Mouse (Mus musculus): ENCODE data around the gene Ldlrad3. TPM values are rescaled to one million over a fixed set of nuclear protein-coding genes. Genes with fewer than 3 reads are reported as not detected.

The Ldlrad3 gene
- polyA plus RNA-seq, 1 experiment from 2014 or later: 55.8 TPM

DNA sequence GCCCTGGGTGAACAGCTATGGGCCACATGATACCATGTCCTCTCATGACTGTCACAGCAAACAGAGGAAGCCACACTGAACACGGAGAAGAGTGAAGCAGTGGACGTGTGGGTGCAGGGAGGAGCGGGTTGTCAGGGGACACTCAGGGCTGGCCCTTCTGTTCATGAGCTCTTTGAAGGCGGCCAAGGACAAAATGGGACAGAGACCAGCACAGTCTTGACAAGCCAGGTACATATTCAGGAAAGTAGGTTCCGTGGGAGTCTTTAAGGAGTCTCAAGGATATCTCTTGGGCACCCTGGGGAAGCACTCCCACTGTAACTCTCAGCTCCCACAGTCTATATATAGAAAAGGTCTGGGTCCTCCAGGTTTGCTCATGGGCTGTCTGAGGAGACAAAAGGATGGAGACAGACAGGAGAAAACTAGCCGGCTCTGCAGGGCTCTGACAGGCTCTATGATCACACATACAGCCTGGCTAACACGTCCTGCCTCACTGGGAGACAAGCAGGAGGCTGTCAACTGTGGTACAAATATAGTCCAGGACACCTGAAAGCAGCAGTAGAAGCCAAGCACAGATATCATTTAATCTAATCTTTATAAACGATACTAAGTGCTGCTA is 121.3 kb downstream of the Ldlrad3 start:
- WGBS: 90% methylated on average over 8 of the region's 8 CpGs
- H3K9me3 ChIP-seq (replicated peaks): no peaks in the 10 kb centered on the region
- H3K4me3 ChIP-seq: no peak overlapping the region

GRCm38 (mm10) chr2:102063906-102064505 is 122.2 kb downstream of the Ldlrad3 start:
- H3K4me3 ChIP-seq: no peak overlapping the region
- no peaks in the 10 kb centered on the region for H3K27me3 ChIP-seq (ENCODE audit: low read depth, poor library complexity, severe bottlenecking)
- no peak overlapping the region for H3K27ac ChIP-seq (replicated peaks)
- no peak for DNase-seq (ENCODE audit: low spot score)
- no peaks in the 10 kb centered on the region for H3K4me1 ChIP-seq
- no peaks in the 10 kb centered on the region for H3K9me3 ChIP-seq (replicated peaks)
- H3K36me3 ChIP-seq: peaks cover 47% of the 10 kb centered on the region
- WGBS: 92% methylated on average over 7 of the region's 7 CpGs

More for the DNA sequence above, 121.3 kb downstream of the Ldlrad3 start:
- H3K4me1 ChIP-seq: no peaks in the 10 kb centered on the region
- H3K36me3 ChIP-seq: peaks cover 47% of the 10 kb centered on the region
- no peak for DNase-seq (ENCODE audit: low spot score)
- no peaks in the 10 kb centered on the region for H3K27me3 ChIP-seq (ENCODE audit: low read depth, poor library complexity, severe bottlenecking)
- H3K27ac ChIP-seq (replicated peaks): no peak overlapping the region

GRCm38 (mm10) chr2:102062861-102063468 is 123.2 kb downstream of the Ldlrad3 start:
- H3K4me3 ChIP-seq: no peak overlapping the region
- no peak overlapping the region for H3K27ac ChIP-seq (replicated peaks)
- peaks cover 50% of the 10 kb centered on the region for H3K36me3 ChIP-seq
- peaks cover 4% of the 10 kb centered on the region for H3K4me1 ChIP-seq
- no peaks in the 10 kb centered on the region for H3K9me3 ChIP-seq (replicated peaks)
- WGBS: 92% methylated on average over 7 of the region's 7 CpGs
- no peaks in the 10 kb centered on the region for H3K27me3 ChIP-seq (ENCODE audit: low read depth, poor library complexity, severe bottlenecking)
- no peak for DNase-seq (ENCODE audit: low spot score)

DNA sequence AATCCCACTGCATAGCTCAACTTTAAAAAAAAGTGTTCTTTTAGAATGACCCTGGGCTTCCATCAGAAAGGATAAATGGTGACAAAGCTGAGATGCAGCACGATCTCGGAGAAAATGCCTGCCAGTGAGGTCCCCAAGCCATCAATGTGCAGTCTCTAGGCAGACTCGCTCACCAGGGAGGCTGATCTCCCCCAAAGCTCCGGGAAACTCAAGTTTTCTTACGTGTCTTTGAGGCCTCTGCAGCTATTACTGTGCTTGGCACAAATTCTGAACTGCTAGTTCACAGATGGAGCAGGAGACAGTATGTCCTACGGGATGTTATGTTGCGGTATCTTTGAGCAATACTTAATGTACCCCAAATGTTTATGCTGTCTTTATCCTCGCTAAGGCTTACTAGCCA is 124.3 kb downstream of the Ldlrad3 start:
- Histone ChIP-seq H3K4me3 (no peak overlapping the region), H3K36me3 (peaks cover 57% of the 10 kb centered on the region), H3K27me3 (ENCODE audit: low read depth, poor library complexity, severe bottlenecking) (no peaks in the 10 kb centered on the region), H3K27ac (replicated peaks) (no peak overlapping the region), H3K4me1 (peaks cover 15% of the 10 kb centered on the region), H3K9me3 (replicated peaks) (no peaks in the 10 kb centered on the region)
- DNase-seq (ENCODE audit: low spot score): no peak
- 86% methylated on average over 8 of the region's 8 CpGs for WGBS

- WGBS: 89% methylated on average over 12 of the region's 12 CpGs
- no peak for DNase-seq (ENCODE audit: low spot score)
- Histone ChIP-seq H3K4me1 (peaks cover 15% of the 10 kb centered on the region), H3K4me3 (no peak overlapping the region), H3K36me3 (peaks cover 74% of the 10 kb centered on the region), H3K27ac (replicated peaks) (no peak overlapping the region; the same call in 1 of the 2 replicates), H3K27me3 (ENCODE audit: low read depth, poor library complexity, severe bottlenecking) (no peaks in the 10 kb centered on the region), H3K9me3 (replicated peaks) (no peaks in the 10 kb centered on the region)
These were observed 128.4 kb downstream of the Ldlrad3 start for GRCm38 (mm10) chr2:102057746-102058145.

GRCm38 (mm10) chr2:102057029-102057685 is 129.0 kb downstream of the Ldlrad3 start:
- Histone ChIP-seq H3K4me3 (no peak overlapping the region), H3K27me3 (ENCODE audit: low read depth, poor library complexity, severe bottlenecking) (no peaks in the 10 kb centered on the region), H3K27ac (replicated peaks) (no peak overlapping the region), H3K4me1 (peaks cover 15% of the 10 kb centered on the region), H3K36me3 (peaks cover 74% of the 10 kb centered on the region), H3K9me3 (replicated peaks) (no peaks in the 10 kb centered on the region)
- 81% methylated on average over 9 of the region's 9 CpGs for WGBS
- DNase-seq (ENCODE audit: low spot score): no peak

GRCm38 (mm10) chr2:102056144-102056543 is 130.0 kb downstream of the Ldlrad3 start:
- 89% methylated on average over 8 of the region's 8 CpGs for WGBS
- Histone ChIP-seq H3K4me1 (peaks cover 20% of the 10 kb centered on the region), H3K36me3 (peaks cover 74% of the 10 kb centered on the region), H3K9me3 (replicated peaks) (no peaks in the 10 kb centered on the region), H3K27me3 (ENCODE audit: low read depth, poor library complexity, severe bottlenecking) (no peaks in the 10 kb centered on the region), H3K27ac (replicated peaks) (no peak overlapping the region), H3K4me3 (no peak overlapping the region)
- DNase-seq (ENCODE audit: low spot score): no peak

DNA sequence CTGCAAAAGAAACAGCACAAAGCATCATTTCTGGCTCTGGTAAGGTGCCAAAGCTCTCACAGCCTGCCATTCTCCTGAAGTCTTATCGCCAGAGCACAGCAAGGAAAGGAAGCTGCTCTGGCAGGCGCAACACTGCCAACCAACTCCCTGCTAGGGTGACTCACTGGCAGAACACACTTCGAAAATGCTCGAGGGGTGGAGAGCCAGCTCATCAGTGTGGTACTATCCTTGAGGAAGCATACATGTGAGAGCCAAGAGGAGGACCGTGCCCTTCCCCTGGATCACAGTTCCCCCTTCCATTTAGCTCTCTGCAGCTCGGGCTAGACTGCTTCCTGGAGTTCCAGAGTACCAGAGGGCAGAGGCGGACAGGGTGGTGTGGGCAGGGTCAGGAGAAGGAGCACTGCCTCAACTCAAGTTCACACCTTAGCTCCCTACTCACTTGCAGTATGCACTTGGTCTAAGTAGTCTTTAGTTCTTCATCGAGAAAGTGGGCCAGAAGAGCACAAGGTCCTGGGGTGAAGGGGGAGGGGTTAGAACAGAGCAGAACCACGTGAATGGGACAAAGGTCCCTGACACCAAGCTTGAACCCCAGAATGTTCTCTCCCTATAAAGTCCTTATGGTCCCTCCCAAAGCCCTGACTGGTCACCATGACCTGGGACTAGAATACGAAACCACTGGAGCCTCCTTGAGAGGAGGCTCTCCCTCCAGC is 133.1 kb downstream of the Ldlrad3 start:
- Histone ChIP-seq H3K27me3 (ENCODE audit: low read depth, poor library complexity, severe bottlenecking) (no peaks in the 10 kb centered on the region), H3K4me1 (peaks cover 31% of the 10 kb centered on the region), H3K27ac (replicated peaks) (0 out of 2 replicates have a peak overlapping the region, but pooled peaks have one; percentile 42), H3K36me3 (peaks cover 49% of the 10 kb centered on the region), H3K4me3 (no peak overlapping the region), H3K9me3 (replicated peaks) (no peaks in the 10 kb centered on the region)
- WGBS: 90% methylated on average over 10 of the region's 10 CpGs
- DNase-seq (ENCODE audit: low spot score): no peak

GRCm38 (mm10) chr2:102052353-102052752 is 133.8 kb downstream of the Ldlrad3 start:
- no peak for DNase-seq (ENCODE audit: low spot score)
- H3K4me3 ChIP-seq: no peak overlapping the region
- no peaks in the 10 kb centered on the region for H3K27me3 ChIP-seq (ENCODE audit: low read depth, poor library complexity, severe bottlenecking)
- H3K9me3 ChIP-seq (replicated peaks): no peaks in the 10 kb centered on the region
- peaks cover 23% of the 10 kb centered on the region for H3K4me1 ChIP-seq
- 92% methylated on average over 6 of the region's 6 CpGs for WGBS
- H3K27ac ChIP-seq (replicated peaks): no peak overlapping the region
- H3K36me3 ChIP-seq: peaks cover 49% of the 10 kb centered on the region

DNA sequence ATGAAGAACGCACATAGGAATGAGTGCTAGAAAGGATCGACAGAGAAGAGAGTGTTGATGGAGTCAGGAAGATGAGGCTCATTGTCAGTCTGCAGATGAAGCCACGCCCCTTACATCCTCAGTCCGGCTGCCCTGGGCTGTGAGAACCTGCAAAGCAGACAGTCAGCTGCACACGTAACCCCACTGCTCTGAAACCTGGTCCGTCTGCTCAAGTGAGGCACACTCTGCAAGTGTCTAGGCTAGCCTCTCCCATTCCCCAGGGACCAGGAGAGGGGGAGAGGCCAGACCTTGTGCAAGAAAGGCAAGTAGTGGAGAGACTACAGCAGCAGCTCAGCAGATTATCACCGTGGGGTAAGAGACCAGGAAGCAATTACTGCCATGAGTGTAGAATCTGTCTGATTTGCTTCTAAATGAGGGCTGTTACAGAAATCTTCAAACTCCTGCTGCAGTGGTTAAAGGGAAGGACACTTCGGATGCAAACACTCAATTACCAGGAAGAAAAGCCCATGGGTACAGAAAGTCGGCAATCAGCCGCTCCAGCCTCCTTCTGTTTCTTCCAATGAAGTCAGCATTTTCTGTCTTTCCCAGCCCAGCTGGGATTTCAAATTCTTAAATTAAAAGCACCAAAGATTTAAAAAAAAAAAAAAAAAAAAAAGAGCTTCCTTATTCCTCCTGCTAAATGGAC is 136.2 kb downstream of the Ldlrad3 start:
- no peak overlapping the region for H3K27ac ChIP-seq (replicated peaks)
- H3K27me3 ChIP-seq (ENCODE audit: low read depth, poor library complexity, severe bottlenecking): no peaks in the 10 kb centered on the region

DNA sequence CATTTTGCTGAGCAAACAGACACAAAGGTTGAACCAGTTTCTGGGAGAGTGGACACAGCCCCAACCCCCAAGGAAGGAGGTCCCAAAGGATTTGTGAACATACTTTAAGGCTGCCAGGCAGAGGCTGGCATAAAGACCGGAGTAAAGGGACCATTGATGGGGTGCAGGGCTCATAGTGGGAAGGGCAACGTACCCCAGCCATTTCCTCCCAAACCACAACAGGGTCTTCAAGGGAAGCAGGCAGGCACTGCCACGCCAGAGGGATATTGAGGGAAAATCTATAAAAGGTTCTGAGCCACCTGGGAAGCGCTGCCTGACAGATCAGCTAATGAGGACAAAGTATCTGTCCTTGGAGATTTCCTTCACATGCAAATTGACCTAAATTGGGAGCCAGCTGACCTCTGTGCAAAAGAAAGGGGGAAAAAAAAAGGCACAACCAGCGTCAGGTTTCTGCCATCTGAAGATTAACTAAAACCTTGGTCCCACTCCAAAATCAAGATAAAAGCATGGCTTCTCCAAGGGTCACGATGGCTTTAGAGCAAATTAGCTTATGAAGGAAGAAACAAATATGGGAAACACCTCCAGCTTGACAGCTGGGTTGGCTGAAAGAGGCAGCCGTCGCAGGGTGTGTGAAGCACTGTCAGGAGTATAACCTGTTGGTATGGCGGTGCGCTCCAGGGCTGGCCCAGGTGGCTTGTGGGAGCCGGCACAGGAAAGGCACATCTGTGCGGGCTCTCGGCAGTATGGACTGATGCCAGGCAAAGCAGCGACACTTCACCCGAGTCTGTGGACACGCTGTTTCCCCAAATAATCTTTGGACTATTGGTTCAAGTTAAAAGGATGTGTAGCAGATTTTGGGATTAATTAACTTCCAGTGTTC is 137.6 kb downstream of the Ldlrad3 start:
- H3K27ac ChIP-seq (replicated peaks): no peak overlapping the region

More for the DNA sequence above, 136.2 kb downstream of the Ldlrad3 start:
- H3K36me3 ChIP-seq: peaks cover 34% of the 10 kb centered on the region
- peaks cover 18% of the 10 kb centered on the region for H3K4me1 ChIP-seq
- DNase-seq (ENCODE audit: low spot score): no peak
- no peak overlapping the region for H3K4me3 ChIP-seq
- no peaks in the 10 kb centered on the region for H3K9me3 ChIP-seq (replicated peaks)
- 69% methylated on average over 10 of the region's 10 CpGs for WGBS

More for the DNA sequence above, 137.6 kb downstream of the Ldlrad3 start:
- Histone ChIP-seq H3K9me3 (replicated peaks) (no peaks in the 10 kb centered on the region), H3K4me1 (peaks cover 18% of the 10 kb centered on the region), H3K4me3 (no peak overlapping the region), H3K36me3 (peaks cover 30% of the 10 kb centered on the region), H3K27me3 (ENCODE audit: low read depth, poor library complexity, severe bottlenecking) (no peaks in the 10 kb centered on the region)
- 81% methylated on average over 16 of the region's 16 CpGs for WGBS
- no peak for DNase-seq (ENCODE audit: low spot score)

Measured in midbrain, embryonic 10.5 days (tissue).